Mouse (Mus musculus) midbrain, embryonic 11.5 days (tissue): ENCODE measurements around the gene Zbtb4. TPM values are rescaled to one million over a fixed set of nuclear protein-coding genes. Genes with fewer than 3 reads are reported as not detected.
A peak's percentile ranks its signal among the peaks of the same experiment; 100 is the strongest.
"Not testable (repeated sequence)": the region's sequence is repeated elsewhere in the genome, so short reads cannot be mapped to it uniquely, and the experiment has no call there.

Source experiments
- ATAC-seq: fragments of 200-750 bp; cut with Nextera tagmentation; 2 replicates; pipeline ENCODE4 v1.8.0; 2017; ENCODE audit warnings: moderate TSS enrichment, moderate library complexity; ENCODE audit not compliant: low FRiP score
- DNase-seq: peaks from one replicate; pipeline ENCODE4 v3.0.0; 2015; ENCODE audit warnings: low spot score; ENCODE audit errors: missing footprints
- H3K27ac ChIP-seq: fragments of 300-500 bp; sonication (generic); 2 replicates; pipeline ENCODE4 v1.5.1; 2014; ENCODE audit warnings: low read depth, low read length
- H3K27me3 ChIP-seq: fragments of 300-500 bp; sonication (generic); 2 replicates; pipeline ENCODE4 v1.6.1; 2014; ENCODE audit warnings: mild to moderate bottlenecking, low read length, moderate library complexity, mixed read lengths; ENCODE audit not compliant: control insufficient read depth, insufficient read depth
- H3K36me3 ChIP-seq: fragments of 300-500 bp; sonication (generic); 2 replicates; pipeline ENCODE4 v1.6.1; 2014; ENCODE audit warnings: mild to moderate bottlenecking, low read length, moderate library complexity, mixed read lengths; ENCODE audit not compliant: control insufficient read depth, insufficient read depth
- H3K4me1 ChIP-seq: fragments of 300-500 bp; sonication (generic); 2 replicates; pipeline ENCODE4 v1.6.1; 2014; ENCODE audit warnings: low read length; ENCODE audit not compliant: control insufficient read depth, insufficient read depth
- H3K4me2 ChIP-seq: fragments of 300-500 bp; sonication (generic); 2 replicates; pipeline ENCODE4 v1.6.1; 2014; ENCODE audit warnings: mild to moderate bottlenecking, moderate library complexity
- H3K4me3 ChIP-seq: fragments of 300-500 bp; sonication (generic); 2 replicates; pipeline ENCODE4 v1.5.1; 2014; ENCODE audit warnings: low read depth, low read length
- H3K9ac ChIP-seq: fragments of 300-500 bp; sonication (generic); 2 replicates; pipeline ENCODE4 v1.6.1; 2014; ENCODE audit warnings: low read length
- H3K9me3 ChIP-seq: fragments of 300-500 bp; sonication (generic); 2 replicates; pipeline ENCODE4 v1.6.1; 2016; ENCODE audit warnings: low read length; ENCODE audit not compliant: control insufficient read depth
- WGBS: fragments of 180-500 bp; shearing (Covaris S2); extraction: QIAGEN DNeasy Blood & Tissue Kit; methylation state at CpG from one replicate; pipeline ENCODE4 v1.1.7; 2014; 5-methylcytosine and 5-hydroxymethylcytosine counted together
- polyA plus RNA-seq: library from polyadenylated mRNA; unstranded; fragments of >200 nt; fragmentation: Nextera tagmentation; extraction: Ambion mirVana; gene quantifications from 2 replicates; pipeline ENCODE4 v1.2.1, GENCODE M21; 2014

The Zbtb4 gene
- polyA plus RNA-seq, 1 experiment from 2014 or later = 0.90 TPM

- not testable (repeated sequence) for H3K4me3 ChIP-seq, H3K4me1 ChIP-seq, DNase-seq, H3K9me3 ChIP-seq, H3K4me2 ChIP-seq, H3K9ac ChIP-seq, H3K27ac ChIP-seq, ATAC-seq, H3K27me3 ChIP-seq
- 70% methylated on average over 3 of the region's 3 CpGs for WGBS
- H3K36me3 ChIP-seq = peaks cover 20% of the 10 kb centered on the region
Measured at GRCm38 (mm10) chr11:69731408-69731807, 34.3 kb upstream of the Zbtb4 start.

GRCm38 (mm10) chr11:69751635-69752034 is 14.1 kb upstream of the Zbtb4 start:
- Histone ChIP-seq H3K9me3 (no peaks in the 10 kb centered on the region), H3K36me3 (peaks cover 4% of the 10 kb centered on the region; the same call in 1 of the 2 replicates), H3K4me1 (peaks cover 11% of the 10 kb centered on the region), H3K9ac (no peak overlapping the region), H3K4me2 (no peak overlapping the region), H3K27ac (no peak overlapping the region), H3K4me3 (no peak overlapping the region), H3K27me3 (no peaks in the 10 kb centered on the region)
- ATAC-seq = no peak
- no peak for DNase-seq
- 87% methylated on average over 3 of the region's 3 CpGs for WGBS

GRCm38 (mm10) chr11:69752686-69753085 is 13.0 kb upstream of the Zbtb4 start:
- DNase-seq (no peak), ATAC-seq (no peak)
- Histone ChIP-seq H3K9me3 (no peaks in the 10 kb centered on the region), H3K4me3 (no peak overlapping the region), H3K9ac (peak overlapping the region; percentile 21), H3K27ac (no peak overlapping the region), H3K27me3 (no peaks in the 10 kb centered on the region), H3K4me2 (no peak overlapping the region), H3K36me3 (no peaks in the 10 kb centered on the region), H3K4me1 (peaks cover 19% of the 10 kb centered on the region)

- no peak for ATAC-seq
- H3K36me3 ChIP-seq = no peaks in the 10 kb centered on the region
- DNase-seq = no peak
- peaks cover 19% of the 10 kb centered on the region for H3K4me1 ChIP-seq
- no peaks in the 10 kb centered on the region for H3K27me3 ChIP-seq
- no peak overlapping the region for H3K9ac ChIP-seq
- H3K27ac ChIP-seq = no peak overlapping the region
- 92% methylated on average over 5 of the region's 5 CpGs for WGBS
- no peak overlapping the region for H3K4me3 ChIP-seq
- H3K4me2 ChIP-seq = no peak overlapping the region
- no peaks in the 10 kb centered on the region for H3K9me3 ChIP-seq
Measured at GRCm38 (mm10) chr11:69754233-69754632, 11.5 kb upstream of the Zbtb4 start.

GRCm38 (mm10) chr11:69754701-69755100 is 11.0 kb upstream of the Zbtb4 start:
- Histone ChIP-seq H3K27me3 (no peaks in the 10 kb centered on the region), H3K4me2 (0 out of 2 replicates have a peak overlapping the region, but pooled peaks have one; percentile 1), H3K36me3 (no peaks in the 10 kb centered on the region), H3K9ac (no peak overlapping the region), H3K4me3 (no peak overlapping the region), H3K9me3 (no peaks in the 10 kb centered on the region), H3K27ac (no peak overlapping the region), H3K4me1 (peaks cover 22% of the 10 kb centered on the region)
- 64% methylated on average over 3 of the region's 3 CpGs for WGBS
- ATAC-seq = no peak
- DNase-seq = no peak

- Histone ChIP-seq H3K36me3 (no peaks in the 10 kb centered on the region), H3K27me3 (no peaks in the 10 kb centered on the region), H3K4me3 (peak overlapping the region; percentile 48), H3K27ac (peak overlapping the region; percentile 98; the same call in 1 of the 2 replicates), H3K9ac (peak overlapping the region; percentile 90), H3K9me3 (no peaks in the 10 kb centered on the region), H3K4me1 (peaks cover 33% of the 10 kb centered on the region), H3K4me2 (peak overlapping the region; percentile 81)
- WGBS = 46% methylated on average over 9 of the region's 9 CpGs
- DNase-seq (no peak), ATAC-seq (no peak)
Measured at GRCm38 (mm10) chr11:69757303-69758089, 8.2 kb upstream of the Zbtb4 start.

- DNase-seq = peak; percentile 99
- Histone ChIP-seq H3K27me3 (no peaks in the 10 kb centered on the region), H3K9ac (peak overlapping the region; percentile 90), H3K4me1 (peaks cover 33% of the 10 kb centered on the region), H3K36me3 (no peaks in the 10 kb centered on the region), H3K4me2 (peak overlapping the region; percentile 81), H3K27ac (peak overlapping the region; percentile 98), H3K9me3 (no peaks in the 10 kb centered on the region), H3K4me3 (peak overlapping the region; percentile 48)
- ATAC-seq = peak; percentile 87
- 0% methylated on average over 26 of the region's 26 CpGs for WGBS
Measured at GRCm38 (mm10) chr11:69758090-69758456, 7.6 kb upstream of the Zbtb4 start.

- Histone ChIP-seq H3K27me3 (no peaks in the 10 kb centered on the region), H3K9me3 (no peaks in the 10 kb centered on the region), H3K4me1 (peaks cover 33% of the 10 kb centered on the region), H3K4me3 (peak within 1 kb of the TSS; percentile 48), H3K36me3 (no peaks in the 10 kb centered on the region), H3K27ac (peak within 1 kb of the TSS; percentile 98), H3K9ac (peak within 1 kb of the TSS; percentile 90), H3K4me2 (peak within 1 kb of the TSS; percentile 81)
- 0% methylated on average over 36 of the region's 36 CpGs for WGBS
- ATAC-seq = peak; percentile 96
- peak; percentile 100 for DNase-seq
Measured at GRCm38 (mm10) chr11:69758478-69758970, 7.2 kb upstream of the Zbtb4 start, which contains the start of gene Polr2a. Gene Polr2a, minus strand, starts transcription at chr11:69758637.

GRCm38 (mm10) chr11:69758971-69759721 is 6.6 kb upstream of the Zbtb4 start:
- no peaks in the 10 kb centered on the region for H3K36me3 ChIP-seq
- H3K9me3 ChIP-seq = no peaks in the 10 kb centered on the region
- WGBS = 0% methylated on average over 37 of the region's 37 CpGs
- H3K4me3 ChIP-seq = peak overlapping the region; percentile 48
- peaks cover 33% of the 10 kb centered on the region for H3K4me1 ChIP-seq
- peak overlapping the region; percentile 90 for H3K9ac ChIP-seq
- peak overlapping the region; percentile 81 for H3K4me2 ChIP-seq
- DNase-seq (peak; percentile 98), ATAC-seq (peak; percentile 89)
- H3K27me3 ChIP-seq = no peaks in the 10 kb centered on the region
- peak overlapping the region; percentile 98 for H3K27ac ChIP-seq
